Mouse (Mus musculus) erythroblast, embryonic 14.5 days (primary cell): ENCODE measurements around the gene Ankrd40.

Experiments used
- GATA1 ChIP-seq: IDR thresholded peaks from 2 replicates; pipeline ENCODE4 v1.6.1; 2012; ENCODE audit warnings: low read length, inconsistent platforms, mixed read lengths
- TAL1 ChIP-seq: IDR thresholded peaks from 3 replicates; pipeline ENCODE4 v1.6.1; 2012; ENCODE audit warnings: low read length, inconsistent platforms, mixed read lengths

DNA sequence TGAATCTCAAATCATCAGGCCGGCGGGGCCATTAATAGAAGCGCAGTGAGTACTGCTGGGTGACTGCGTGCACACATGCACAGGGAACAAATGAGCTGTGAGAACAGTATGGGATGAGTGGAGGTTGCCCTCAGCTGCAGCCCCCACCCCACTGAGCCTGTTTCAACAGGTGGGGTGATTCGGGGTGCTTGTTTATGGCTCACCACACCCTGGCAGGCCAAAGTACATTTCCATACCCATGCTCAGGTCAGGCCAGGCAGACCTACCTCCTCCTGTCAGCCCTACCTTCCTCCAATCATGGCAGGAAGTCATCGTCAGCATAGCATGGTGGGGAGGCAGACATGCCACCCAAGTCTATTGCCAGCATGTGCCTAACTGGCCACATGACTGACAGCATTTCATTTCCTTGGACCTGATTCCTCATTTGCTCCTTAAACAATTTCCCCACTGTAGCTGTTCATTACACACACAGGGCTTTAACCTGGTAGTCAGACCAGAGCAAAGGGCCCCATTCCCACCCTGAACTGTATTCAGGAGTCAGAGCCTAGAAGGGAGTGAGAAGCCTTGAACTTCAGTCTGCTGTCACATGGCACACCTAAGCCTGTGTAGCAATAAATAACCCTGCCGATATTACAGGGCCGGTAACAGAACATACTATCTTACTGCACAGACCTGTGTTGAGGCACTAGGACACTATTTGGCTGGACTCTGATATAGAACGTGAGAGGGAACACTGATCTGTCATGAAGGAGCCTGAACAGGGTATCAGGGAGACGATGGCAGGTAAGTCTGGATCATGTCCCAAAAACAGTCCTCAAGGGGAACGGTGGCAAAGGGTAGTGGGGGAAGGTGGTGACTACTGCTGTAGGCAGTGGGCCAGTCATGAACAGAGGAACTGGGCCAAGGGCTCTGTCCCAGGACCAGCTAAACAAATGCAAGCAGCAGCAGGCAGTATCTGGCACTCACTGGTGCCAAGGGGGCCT is 46.3 kb upstream of the Ankrd40 start, which contains the start of gene Gm21885:
- TF ChIP-seq GATA1, result no peak
- TF ChIP-seq TAL1, result no peak
